Mouse (Mus musculus): ENCODE measurements around the gene Ankmy2.

Gene Ankmy2

DNA sequence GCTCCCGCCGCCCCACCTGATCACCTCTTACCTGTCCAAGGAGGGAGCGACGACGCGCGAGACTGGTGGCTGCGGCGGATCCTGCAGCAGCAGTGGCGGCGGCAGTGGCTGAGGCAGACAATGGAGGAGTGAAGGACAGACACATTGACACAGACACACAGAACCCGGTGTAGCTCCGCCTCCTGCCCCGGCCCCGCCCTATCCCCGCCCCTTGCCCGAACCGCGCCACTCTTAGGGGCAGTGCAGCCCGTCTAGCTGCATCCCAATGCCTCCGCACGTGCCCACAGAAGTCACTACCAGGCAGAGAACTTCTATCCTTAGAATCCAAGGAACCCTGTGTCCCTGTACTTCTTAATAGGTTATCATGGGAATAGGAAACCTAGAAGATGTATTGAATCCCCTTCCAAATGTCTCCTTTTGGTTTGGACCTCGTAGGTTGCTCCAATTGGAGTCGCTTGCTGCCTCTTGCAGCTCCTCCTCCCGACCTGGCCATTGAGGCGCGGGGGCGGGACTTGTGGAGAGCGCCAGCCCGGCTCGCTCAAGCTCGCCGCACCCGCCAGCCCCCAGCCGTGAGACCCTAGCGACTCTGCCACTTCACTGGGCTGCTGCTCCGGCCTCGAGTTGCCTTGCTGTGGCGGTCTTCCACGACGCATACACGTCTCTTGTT, at the start of gene Ankmy2:
TSS of gene Ankmy2 (plus strand) at position 478 of the 667 bp plus-strand sequence.
- peak; percentile 75 to 82 for DNase-seq (ENCODE audit: low spot score in 2 of 2)

GRCm38 (mm10) chr12:36108442-36108841, 48.5 kb upstream of the Ankmy2 start:
- DNase-seq (ENCODE audit: low spot score in 2 of 2), result no peak

DNA sequence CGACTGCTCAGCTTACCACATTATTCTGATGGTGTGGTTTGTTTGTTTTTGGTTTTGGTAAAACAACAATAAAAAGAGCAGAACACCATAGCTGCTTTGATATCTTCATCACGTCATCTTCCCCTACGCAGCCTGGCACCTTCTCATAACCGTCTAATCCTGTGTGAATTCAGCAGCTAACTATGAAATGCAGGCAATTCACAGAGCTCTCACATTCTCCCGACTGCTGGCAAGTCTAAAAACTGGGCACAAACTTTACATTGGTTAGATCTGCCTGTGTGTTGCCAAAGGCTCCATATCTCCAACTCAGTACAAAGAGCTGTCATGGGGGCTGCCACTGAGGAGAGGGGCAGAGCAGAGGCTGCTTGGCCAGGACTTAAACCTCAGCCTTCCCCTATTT, 46.5 kb upstream of the Ankmy2 start:
- DNase-seq (ENCODE audit: low spot score in 2 of 2), result no peak

- no peak for DNase-seq (ENCODE audit: low spot score in 2 of 2)
Observed at GRCm38 (mm10) chr12:36111110-36111509, 45.8 kb upstream of the Ankmy2 start.

DNA sequence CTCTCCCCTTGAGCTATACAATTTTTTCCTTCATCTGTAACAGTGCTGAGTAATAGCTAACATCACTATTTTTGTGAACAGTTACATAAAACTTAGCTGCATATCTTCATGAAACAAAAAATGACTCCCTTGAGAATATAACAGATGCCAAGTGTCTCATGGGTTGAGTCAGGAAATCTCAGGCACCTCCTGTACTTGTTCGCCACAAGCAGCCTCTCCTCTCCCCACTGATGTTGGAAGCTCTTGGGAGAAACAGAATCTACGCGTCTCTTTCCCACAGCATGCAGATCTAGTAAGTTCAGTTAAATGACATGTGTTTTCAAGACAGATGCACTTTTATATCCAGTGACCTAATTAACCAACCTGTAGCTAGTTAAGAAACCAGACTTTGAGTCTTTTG, 44.8 kb upstream of the Ankmy2 start:
- DNase-seq (ENCODE audit: low spot score in 2 of 2), result no peak

DNA sequence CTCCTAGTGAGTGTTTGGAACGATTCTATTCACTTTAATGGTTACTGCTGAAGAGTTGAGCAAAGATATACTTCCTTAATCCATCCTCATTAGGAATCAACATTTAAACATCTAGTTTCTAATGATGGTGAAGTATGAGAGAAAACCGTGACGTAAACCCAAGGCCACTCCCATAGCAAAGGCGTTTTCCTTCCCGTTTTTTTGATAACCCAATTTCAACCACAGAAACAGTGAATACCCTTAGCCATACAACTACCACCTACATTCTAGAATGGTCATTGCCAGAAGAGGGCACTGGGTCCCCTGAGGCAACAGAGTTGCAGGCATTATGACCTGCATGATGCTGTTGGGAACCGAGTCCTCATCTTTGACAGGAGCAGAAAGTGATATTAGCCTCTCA, 39.8 kb upstream of the Ankmy2 start:
- no peak for DNase-seq (ENCODE audit: low spot score in 2 of 2)

DNA sequence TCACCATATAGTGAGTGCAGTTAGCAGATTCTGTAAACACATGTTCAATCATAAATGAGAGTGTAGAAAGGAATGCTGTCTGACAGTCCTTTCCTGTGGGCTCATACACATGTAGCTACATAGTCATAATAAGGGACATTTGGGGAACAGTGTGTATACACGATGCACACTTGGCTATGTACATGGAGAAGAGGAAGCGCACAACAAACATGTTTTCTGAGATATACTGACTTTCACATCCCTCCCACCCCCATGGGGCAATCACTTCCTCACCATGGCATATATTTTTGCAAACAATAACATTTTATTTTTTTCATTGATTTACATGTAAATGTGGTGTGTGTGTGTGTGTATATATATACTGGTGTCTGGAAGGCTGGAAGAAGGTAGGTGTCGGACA, 37.7 kb upstream of the Ankmy2 start:
- DNase-seq (ENCODE audit: low spot score in 2 of 2), result no peak

DNA sequence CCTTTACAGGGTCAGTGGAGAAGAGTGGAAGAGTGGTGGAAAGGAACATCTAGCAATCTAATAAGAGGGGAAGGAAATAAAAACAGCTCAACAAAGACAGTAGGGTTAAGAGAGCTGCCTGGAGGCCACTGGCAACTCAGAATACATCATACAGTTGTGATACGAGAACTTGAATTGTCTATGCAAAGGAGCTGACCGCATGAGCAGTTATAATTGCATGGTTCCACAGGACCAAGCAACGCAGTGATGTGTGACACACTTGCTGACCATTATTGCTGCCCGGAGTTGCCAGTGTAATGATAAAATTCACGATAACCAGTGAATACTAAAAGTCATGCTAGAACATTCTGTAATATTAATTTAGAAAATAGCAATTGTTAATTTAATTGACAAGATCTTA, 30.9 kb upstream of the Ankmy2 start:
- DNase-seq (ENCODE audit: low spot score in 2 of 2), result no peak

DNA sequence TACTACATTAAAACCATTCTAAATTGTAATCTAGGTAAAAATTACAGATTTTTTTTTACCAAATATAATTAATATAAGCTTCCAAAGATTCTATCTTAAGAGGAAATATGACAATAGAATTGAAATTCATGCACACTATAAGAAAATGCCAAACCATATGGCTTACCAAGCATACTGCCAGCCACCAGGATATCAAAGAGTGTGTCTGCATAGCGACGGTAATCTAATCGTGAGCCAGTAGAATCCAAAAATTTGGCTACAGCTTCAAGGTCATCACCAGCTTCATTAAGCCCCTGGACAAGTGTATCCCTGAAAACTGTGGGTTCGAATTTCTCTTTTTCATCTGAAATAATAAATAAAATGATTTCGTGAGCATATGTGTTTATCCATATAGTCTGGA, 27.1 kb upstream of the Ankmy2 start:
- DNase-seq (ENCODE audit: low spot score in 2 of 2), result no peak

GRCm38 (mm10) chr12:36132254-36132653, 24.7 kb upstream of the Ankmy2 start:
- DNase-seq (ENCODE audit: low spot score in 2 of 2), result no peak

- DNase-seq (ENCODE audit: low spot score in 2 of 2), result no peak
Observed at GRCm38 (mm10) chr12:36132668-36133067, 24.2 kb upstream of the Ankmy2 start.

GRCm38 (mm10) chr12:36133547-36133946, 23.4 kb upstream of the Ankmy2 start:
- no peak for DNase-seq (ENCODE audit: low spot score in 2 of 2)

- no peak for DNase-seq (ENCODE audit: low spot score in 2 of 2)
Observed at GRCm38 (mm10) chr12:36134111-36134510, 22.8 kb upstream of the Ankmy2 start.

GRCm38 (mm10) chr12:36135409-36135808, 21.5 kb upstream of the Ankmy2 start:
- no peak for DNase-seq (ENCODE audit: low spot score in 2 of 2)

DNA sequence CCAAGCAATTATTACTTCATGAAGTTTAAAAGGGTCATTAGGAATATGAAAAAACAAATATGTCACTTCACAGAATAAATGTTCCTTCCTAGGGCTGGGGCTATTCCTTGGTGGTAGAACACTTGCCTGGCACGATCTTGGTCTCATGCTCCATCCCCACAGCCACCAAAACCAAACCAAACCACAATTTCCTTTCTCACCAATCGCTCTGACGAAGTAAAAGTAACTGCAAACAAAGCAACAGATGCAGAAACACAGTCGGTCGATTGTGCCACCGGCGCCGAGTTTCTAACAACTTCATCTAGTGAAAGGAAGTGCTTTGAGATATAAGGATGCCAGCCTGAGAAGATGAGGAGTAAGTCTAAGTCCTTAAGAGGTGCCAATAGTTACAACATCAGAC, 20.6 kb upstream of the Ankmy2 start:
- no peak for DNase-seq (ENCODE audit: low spot score in 2 of 2)

- no peak for DNase-seq (ENCODE audit: low spot score in 2 of 2)
Observed at GRCm38 (mm10) chr12:36137192-36137591, 19.7 kb upstream of the Ankmy2 start.

GRCm38 (mm10) chr12:36140401-36140800, 16.5 kb upstream of the Ankmy2 start:
- DNase-seq (ENCODE audit: low spot score in 2 of 2), result no peak

- DNase-seq (ENCODE audit: low spot score in 2 of 2), result no peak
Observed at GRCm38 (mm10) chr12:36146230-36147011, 10.5 kb upstream of the Ankmy2 start.

- no peak for DNase-seq (ENCODE audit: low spot score in 2 of 2)
Observed at GRCm38 (mm10) chr12:36150265-36150664, 6.6 kb upstream of the Ankmy2 start.

GRCm38 (mm10) chr12:36150737-36151136, 6.2 kb upstream of the Ankmy2 start:
- no peak for DNase-seq (ENCODE audit: low spot score in 2 of 2)

- no peak for DNase-seq (ENCODE audit: low spot score in 2 of 2)
Observed at GRCm38 (mm10) chr12:36155141-36155641, 1.7 kb upstream of the Ankmy2 start.

- DNase-seq (ENCODE audit: low spot score in 2 of 2), result no peak
Observed at GRCm38 (mm10) chr12:36156101-36156636, 745 bp upstream of the Ankmy2 start.

DNA sequence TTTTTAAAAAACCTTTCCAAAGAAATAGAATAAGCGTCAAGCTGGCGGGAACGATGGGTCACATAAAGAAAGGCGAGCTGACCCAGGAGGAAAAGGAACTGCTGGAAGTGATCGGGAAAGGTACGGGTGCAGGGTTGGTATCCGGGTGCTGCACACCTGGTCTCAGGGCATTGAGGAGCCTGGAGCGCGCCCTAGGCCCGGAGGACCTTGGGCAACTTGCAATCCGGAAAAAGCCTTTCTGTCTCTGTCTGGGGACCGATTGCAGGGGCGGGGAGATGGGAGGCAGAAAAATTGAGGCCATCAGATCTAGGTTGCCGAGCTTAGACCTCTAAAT, 357 bp downstream of the Ankmy2 start:
- DNase-seq (ENCODE audit: low spot score in 2 of 2), result peak in 1 of 2 experiments; percentile 15
